Mouse (Mus musculus) kidney, adult 8-10 months (tissue): ENCODE data around the gene Olfr965.
"Not testable (repeated sequence)": the region's sequence is repeated elsewhere in the genome, so short reads cannot be mapped to it uniquely, and the experiment has no call there.

ENCODE experiments used
- DNase-seq, 2 experiments: peaks; one replicate each; pipeline ENCODE4 v3.0.0; 2022

The Olfr965 gene

GRCm38 (mm10) chr9:39711053-39711452 lies at the start of gene Olfr965:
Olfr965 (plus strand) TSS chr9:39711353.
- no peak for DNase-seq

- no peak for DNase-seq
Measured at GRCm38 (mm10) chr9:39666905-39667304, 44.2 kb upstream of the Olfr965 start, which contains the start of gene Olfr963. Olfr963 (plus strand) TSS chr9:39667205.

GRCm38 (mm10) chr9:39669723-39670122 lies 41.4 kb upstream of the Olfr965 start:
- DNase-seq, result no peak

- no peak for DNase-seq
Measured at GRCm38 (mm10) chr9:39674820-39675219, 36.3 kb upstream of the Olfr965 start.

- no peak for DNase-seq
Measured at GRCm38 (mm10) chr9:39678557-39678956, 32.6 kb upstream of the Olfr965 start.

- DNase-seq, result no peak
Measured at GRCm38 (mm10) chr9:39679280-39679679, 31.9 kb upstream of the Olfr965 start.

- DNase-seq, result not testable (repeated sequence)
Measured at GRCm38 (mm10) chr9:39701123-39701522, 10.0 kb upstream of the Olfr965 start.

- no peak for DNase-seq
Measured at GRCm38 (mm10) chr9:39707017-39707416, 4.1 kb upstream of the Olfr965 start, which contains the start of gene Olfr149. Olfr149 (minus strand) TSS chr9:39707117.

GRCm38 (mm10) chr9:39708958-39709357 lies 2.2 kb upstream of the Olfr965 start:
- peak in 1 of 2 experiments; percentile 5 for DNase-seq

- DNase-seq, result no peak
Measured at GRCm38 (mm10) chr9:39730678-39731077, 19.5 kb downstream of the Olfr965 start, which contains the start of gene Olfr150. Olfr150 (plus strand) TSS chr9:39730978.

- no peak for DNase-seq
Measured at GRCm38 (mm10) chr9:39740741-39741140, 29.6 kb downstream of the Olfr965 start.

- DNase-seq, result no peak
Measured at GRCm38 (mm10) chr9:39745949-39746348, 34.8 kb downstream of the Olfr965 start, which contains the start of gene Olfr967. Olfr967 (plus strand) TSS chr9:39746249.

GRCm38 (mm10) chr9:39746428-39746827 lies 35.3 kb downstream of the Olfr965 start:
- DNase-seq, result no peak
